Mouse (Mus musculus) bone marrow, adult 2 months (tissue): Measurements from ENCODE around the gene Gm49721.
"Not testable (repeated sequence)": the region's sequence is repeated elsewhere in the genome, so short reads cannot be mapped to it uniquely, and the experiment has no call there.

Experiments
- CTCF ChIP-seq: fragments of 200-500 bp; IDR thresholded peaks from 2 replicates; pipeline ENCODE4 v1.5.1; 2011; ENCODE audit warnings: low read length, control low read depth; ENCODE audit not compliant: control insufficient read depth, insufficient read depth
- POLR2A ChIP-seq: fragments of 200-500 bp; IDR thresholded peaks from 2 replicates; pipeline ENCODE4 v1.6.1; 2011; ENCODE audit warnings: low read depth, mild to moderate bottlenecking, control low read depth, low read length, borderline replicate concordance; ENCODE audit not compliant: control insufficient read depth

GRCm38 (mm10) chr17:6997778-6998490 lies 19.2 kb downstream of the Gm49721 start:
- TF ChIP-seq CTCF, POLR2A: not testable (repeated sequence)
